Mouse (Mus musculus): ENCODE measurements around the gene Hoxb5. TPM values are rescaled to one million over a fixed set of nuclear protein-coding genes. Genes with fewer than 3 reads are reported as not detected.

Hoxb5 gene
- polyA plus RNA-seq, 1 experiment from 2014 or later, result 157 TPM

DNA sequence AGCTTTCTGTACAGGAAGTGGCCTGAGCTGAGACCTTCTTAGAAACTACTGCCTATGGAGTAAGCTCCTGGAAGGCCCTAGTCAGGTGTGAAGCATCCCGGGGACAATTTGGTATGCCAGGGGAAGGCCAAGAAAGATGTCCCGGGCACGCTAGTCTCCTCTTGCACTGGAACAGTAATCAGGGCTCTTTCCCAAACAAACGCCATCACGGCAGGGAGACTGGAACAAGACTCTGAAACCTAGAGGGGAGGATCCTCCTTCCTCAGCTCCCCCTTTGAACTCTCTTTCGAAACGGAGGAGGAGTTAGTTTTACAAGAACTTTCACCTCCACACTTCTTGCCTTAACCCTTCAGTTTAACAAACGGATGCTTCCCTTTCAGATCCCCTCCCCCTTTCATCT is 29.0 kb downstream of the Hoxb5 start:
- Histone ChIP-seq H3K9ac (peak overlapping the region; percentile 97), H3K4me3 (replicated peaks; ENCODE audit: low read length) (peak overlapping the region; percentile 48), H3K4me2 (replicated peaks) (peak overlapping the region; percentile 77), H3K36me3 (replicated peaks; ENCODE audit: control insufficient read depth, insufficient read depth) (0 out of 2 replicates have a peak, but pooled peaks cover 6% of the 10 kb centered on the region), H3K27me3 (ENCODE audit: control insufficient read depth, insufficient read depth, low read length) (peaks cover 86% of the 10 kb centered on the region), H3K4me1 (replicated peaks; ENCODE audit: control insufficient read depth, insufficient read depth, low read length) (peaks cover 12% of the 10 kb centered on the region; the same call in 1 of the 2 replicates), H3K27ac (peak overlapping the region; percentile 99), H3K9me3 (ENCODE audit: control insufficient read depth, low read length) (no peaks in the 10 kb centered on the region)
- ATAC-seq (ENCODE audit: low FRiP score) (no peak), DNase-seq (ENCODE audit: low spot score) (no peak)
- WGBS, result 0% methylated on average over 8 of the region's 8 CpGs

DNA sequence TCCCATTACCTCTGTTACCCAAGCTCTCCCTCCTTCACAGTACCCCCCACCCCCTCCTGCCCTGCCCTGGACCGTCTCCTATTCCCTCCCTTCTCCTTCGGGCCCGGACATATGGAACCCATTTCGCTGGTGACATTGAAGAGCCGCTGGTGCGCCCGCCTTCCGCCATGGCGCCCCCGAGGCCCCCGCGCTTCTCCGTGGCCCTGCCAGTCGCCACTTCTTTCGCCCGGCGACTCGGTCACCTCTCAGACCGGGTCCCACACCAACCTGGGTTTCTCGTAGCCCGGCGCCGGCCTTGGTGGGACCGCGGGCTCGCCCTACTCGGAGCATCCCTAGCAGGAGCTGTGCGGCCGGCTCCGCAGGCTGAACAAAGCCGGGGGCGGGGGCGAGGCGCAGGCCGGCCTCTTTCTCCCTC is 29.5 kb downstream of the Hoxb5 start:
- H3K27me3 ChIP-seq (ENCODE audit: control insufficient read depth, insufficient read depth, low read length), result peaks cover 86% of the 10 kb centered on the region
- H3K4me1 ChIP-seq (replicated peaks; ENCODE audit: control insufficient read depth, insufficient read depth, low read length), result peaks cover 17% of the 10 kb centered on the region
- H3K4me3 ChIP-seq (replicated peaks; ENCODE audit: low read length), result peak overlapping the region; percentile 48
- ATAC-seq (ENCODE audit: low FRiP score), result no peak
- no peak for DNase-seq (ENCODE audit: low spot score)
- H3K36me3 ChIP-seq (replicated peaks; ENCODE audit: control insufficient read depth, insufficient read depth), result 0 out of 2 replicates have a peak, but pooled peaks cover 6% of the 10 kb centered on the region
- WGBS, result under 1% methylated on average over 35 of the region's 35 CpGs
- peak overlapping the region; percentile 97 for H3K9ac ChIP-seq
- H3K4me2 ChIP-seq (replicated peaks), result peak overlapping the region; percentile 77
- peak overlapping the region; percentile 99 for H3K27ac ChIP-seq
- H3K9me3 ChIP-seq (ENCODE audit: control insufficient read depth, low read length), result no peaks in the 10 kb centered on the region

DNA sequence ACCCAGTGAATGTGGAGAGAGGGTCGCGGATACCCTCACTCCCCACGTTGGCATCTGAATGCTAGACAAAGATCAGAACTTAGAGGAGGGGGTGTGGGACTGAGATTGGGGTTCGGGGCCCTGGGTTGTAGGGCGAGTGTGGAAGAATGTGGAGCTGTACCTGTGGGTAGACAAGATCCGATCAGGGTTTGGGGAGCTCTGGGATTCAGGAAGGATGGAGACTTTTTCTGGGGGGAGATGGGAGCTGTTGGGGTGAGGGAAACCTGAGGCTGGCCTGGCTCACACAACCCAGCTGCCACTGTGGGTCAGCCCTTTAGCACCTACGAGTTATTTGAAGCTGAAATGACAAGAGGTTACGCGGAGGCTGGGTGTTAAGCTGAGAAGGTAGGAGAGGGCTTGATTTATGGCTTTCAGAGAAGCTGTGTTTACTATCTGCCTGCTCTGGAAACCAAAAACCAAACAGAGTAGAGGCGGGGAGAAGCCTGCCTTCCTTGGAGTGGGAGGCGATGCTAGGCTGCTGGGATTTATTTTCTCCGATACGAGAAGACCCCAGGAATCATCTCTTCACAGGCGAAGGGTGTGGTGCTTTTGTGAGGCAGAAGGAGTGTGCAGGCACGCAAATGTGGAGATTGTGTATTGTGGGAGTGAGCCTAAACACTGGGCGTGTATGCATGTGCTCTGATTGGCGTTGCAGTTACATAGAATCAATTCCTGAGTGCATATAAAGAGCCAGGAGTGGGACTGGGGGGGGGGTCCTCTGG is 30.3 kb downstream of the Hoxb5 start:
- peaks cover 21% of the 10 kb centered on the region for H3K4me1 ChIP-seq (replicated peaks; ENCODE audit: control insufficient read depth, insufficient read depth, low read length)
- ATAC-seq (ENCODE audit: low FRiP score), result no peak
- H3K9ac ChIP-seq, result peak overlapping the region; percentile 97
- H3K27ac ChIP-seq, result peak overlapping the region; percentile 99
- peaks cover 87% of the 10 kb centered on the region for H3K27me3 ChIP-seq (ENCODE audit: control insufficient read depth, insufficient read depth, low read length)
- H3K36me3 ChIP-seq (replicated peaks; ENCODE audit: control insufficient read depth, insufficient read depth), result 0 out of 2 replicates have a peak, but pooled peaks cover 6% of the 10 kb centered on the region
- peak overlapping the region; percentile 77 for H3K4me2 ChIP-seq (replicated peaks)
- no peaks in the 10 kb centered on the region for H3K9me3 ChIP-seq (ENCODE audit: control insufficient read depth, low read length)
- no peak for DNase-seq (ENCODE audit: low spot score)
- WGBS, result 2% methylated on average over 17 of the region's 17 CpGs
- H3K4me3 ChIP-seq (replicated peaks; ENCODE audit: low read length), result peak overlapping the region; percentile 48

- Histone ChIP-seq H3K27ac (peak overlapping the region; percentile 99), H3K9ac (peak overlapping the region; percentile 97), H3K4me3 (replicated peaks; ENCODE audit: low read length) (peak overlapping the region; percentile 48), H3K4me2 (replicated peaks) (peak overlapping the region; percentile 77), H3K36me3 (replicated peaks; ENCODE audit: control insufficient read depth, insufficient read depth) (0 out of 2 replicates have a peak, but pooled peaks cover 6% of the 10 kb centered on the region), H3K27me3 (ENCODE audit: control insufficient read depth, insufficient read depth, low read length) (peaks cover 87% of the 10 kb centered on the region), H3K9me3 (ENCODE audit: control insufficient read depth, low read length) (no peaks in the 10 kb centered on the region), H3K4me1 (replicated peaks; ENCODE audit: control insufficient read depth, insufficient read depth, low read length) (peaks cover 25% of the 10 kb centered on the region)
- ATAC-seq (ENCODE audit: low FRiP score), result no peak
- WGBS, result 6% methylated on average over 2 of the region's 2 CpGs
- no peak for DNase-seq (ENCODE audit: low spot score)
Measured at GRCm38 (mm10) chr11:96334002-96334364, 30.8 kb downstream of the Hoxb5 start.

GRCm38 (mm10) chr11:96334998-96335397 is 31.9 kb downstream of the Hoxb5 start:
- Histone ChIP-seq H3K27me3 (ENCODE audit: control insufficient read depth, insufficient read depth, low read length) (peaks cover 87% of the 10 kb centered on the region), H3K9ac (peak overlapping the region; percentile 97), H3K4me3 (replicated peaks; ENCODE audit: low read length) (peak overlapping the region; percentile 48)

GRCm38 (mm10) chr11:96336597-96336996 is 33.5 kb downstream of the Hoxb5 start:
- Histone ChIP-seq H3K36me3 (replicated peaks; ENCODE audit: control insufficient read depth, insufficient read depth) (0 out of 2 replicates have a peak, but pooled peaks cover 6% of the 10 kb centered on the region), H3K27ac (peak overlapping the region; percentile 99), H3K27me3 (ENCODE audit: control insufficient read depth, insufficient read depth, low read length) (peaks cover 81% of the 10 kb centered on the region), H3K4me2 (replicated peaks) (peak overlapping the region; percentile 77), H3K9ac (peak overlapping the region; percentile 97), H3K9me3 (ENCODE audit: control insufficient read depth, low read length) (no peaks in the 10 kb centered on the region), H3K4me3 (replicated peaks; ENCODE audit: low read length) (peak overlapping the region; percentile 48), H3K4me1 (replicated peaks; ENCODE audit: control insufficient read depth, insufficient read depth, low read length) (peaks cover 27% of the 10 kb centered on the region)
- DNase-seq (ENCODE audit: low spot score) (no peak), ATAC-seq (ENCODE audit: low FRiP score) (no peak)
- 6% methylated on average over 2 of the region's 2 CpGs for WGBS

More at GRCm38 (mm10) chr11:96334998-96335397, 31.9 kb downstream of the Hoxb5 start:
- Histone ChIP-seq H3K36me3 (replicated peaks; ENCODE audit: control insufficient read depth, insufficient read depth) (0 out of 2 replicates have a peak, but pooled peaks cover 6% of the 10 kb centered on the region), H3K27ac (peak overlapping the region; percentile 99), H3K4me1 (replicated peaks; ENCODE audit: control insufficient read depth, insufficient read depth, low read length) (peaks cover 27% of the 10 kb centered on the region), H3K4me2 (replicated peaks) (peak overlapping the region; percentile 77), H3K9me3 (ENCODE audit: control insufficient read depth, low read length) (no peaks in the 10 kb centered on the region)
- 22% methylated on average over 3 of the region's 3 CpGs for WGBS
- ATAC-seq (ENCODE audit: low FRiP score), result no peak
- no peak for DNase-seq (ENCODE audit: low spot score)

- peaks cover 27% of the 10 kb centered on the region for H3K4me1 ChIP-seq (replicated peaks; ENCODE audit: control insufficient read depth, insufficient read depth, low read length)
- H3K27ac ChIP-seq, result peak overlapping the region; percentile 99
- no peak for DNase-seq (ENCODE audit: low spot score)
- no peaks in the 10 kb centered on the region for H3K9me3 ChIP-seq (ENCODE audit: control insufficient read depth, low read length)
- peak overlapping the region; percentile 48 for H3K4me3 ChIP-seq (replicated peaks; ENCODE audit: low read length)
- 0 out of 2 replicates have a peak, but pooled peaks cover 6% of the 10 kb centered on the region for H3K36me3 ChIP-seq (replicated peaks; ENCODE audit: control insufficient read depth, insufficient read depth)
- WGBS, result 0% methylated on average over 6 of the region's 6 CpGs
- peaks cover 81% of the 10 kb centered on the region for H3K27me3 ChIP-seq (ENCODE audit: control insufficient read depth, insufficient read depth, low read length)
- H3K9ac ChIP-seq, result peak overlapping the region; percentile 97
- ATAC-seq (ENCODE audit: low FRiP score), result no peak
- peak overlapping the region; percentile 77 for H3K4me2 ChIP-seq (replicated peaks)
Measured at GRCm38 (mm10) chr11:96337026-96337425, 33.9 kb downstream of the Hoxb5 start.

- Histone ChIP-seq H3K27ac (peak overlapping the region; percentile 99), H3K4me3 (replicated peaks; ENCODE audit: low read length) (peak overlapping the region; percentile 48), H3K9me3 (ENCODE audit: control insufficient read depth, low read length) (no peaks in the 10 kb centered on the region), H3K9ac (peak overlapping the region; percentile 97), H3K4me1 (replicated peaks; ENCODE audit: control insufficient read depth, insufficient read depth, low read length) (peaks cover 27% of the 10 kb centered on the region), H3K27me3 (ENCODE audit: control insufficient read depth, insufficient read depth, low read length) (peaks cover 77% of the 10 kb centered on the region), H3K4me2 (replicated peaks) (peak overlapping the region; percentile 77), H3K36me3 (replicated peaks; ENCODE audit: control insufficient read depth, insufficient read depth) (0 out of 2 replicates have a peak, but pooled peaks cover under 1% of the 10 kb centered on the region)
- DNase-seq (ENCODE audit: low spot score), result no peak
- ATAC-seq (ENCODE audit: low FRiP score), result no peak
- 12% methylated on average over 7 of the region's 7 CpGs for WGBS
Measured at GRCm38 (mm10) chr11:96338957-96339855, 36.1 kb downstream of the Hoxb5 start.
